Mouse (Mus musculus) stomach, postnatal 0 days (tissue): ENCODE results near the gene Smok3a. TPM values are rescaled to one million over a fixed set of nuclear protein-coding genes. Genes with fewer than 3 reads are reported as not detected.

ENCODE experiments used
- ATAC-seq: fragments of 200-750 bp; cut with Nextera tagmentation; 2 replicates; pipeline ENCODE4 v1.8.0; 2017; ENCODE audit not compliant: low FRiP score, low TSS enrichment
- DNase-seq: peaks from one replicate; pipeline ENCODE4 v3.0.0-alpha.2; 2016; ENCODE audit warnings: low spot score
- H3K27ac ChIP-seq: fragments of 300-500 bp; sonication (generic); replicated peaks from 2 replicates; pipeline ENCODE4 v1.5.1; 2014; ENCODE audit warnings: mild to moderate bottlenecking, control low read depth
- H3K27me3 ChIP-seq: fragments of 300-500 bp; sonication (generic); 2 replicates; pipeline ENCODE4 v1.6.1; 2014; ENCODE audit warnings: low read length; ENCODE audit not compliant: control insufficient read depth, insufficient read depth
- H3K36me3 ChIP-seq: fragments of 300-500 bp; sonication (generic); 2 replicates; pipeline ENCODE4 v1.6.1; 2014; ENCODE audit warnings: low read length, mixed read lengths; ENCODE audit not compliant: control insufficient read depth, insufficient read depth
- H3K4me1 ChIP-seq: fragments of 300-500 bp; sonication (generic); replicated peaks from 2 replicates; pipeline ENCODE4 v1.6.1; 2014; ENCODE audit warnings: antibody characterized with exemption; ENCODE audit not compliant: control insufficient read depth, insufficient read depth
- H3K4me2 ChIP-seq: fragments of 300-500 bp; sonication (generic); replicated peaks from 2 replicates; pipeline ENCODE4 v1.6.1; 2014; ENCODE audit warnings: low read depth, mild to moderate bottlenecking, control low read depth, moderate library complexity
- H3K4me3 ChIP-seq: fragments of 300-500 bp; sonication (generic); 2 replicates; pipeline ENCODE4 v1.5.1; 2014; ENCODE audit warnings: low read depth, low read length, control low read depth
- H3K9ac ChIP-seq: fragments of 300-500 bp; sonication (generic); 2 replicates; pipeline ENCODE4 v1.6.1; 2014; ENCODE audit warnings: mild to moderate bottlenecking, low read length, control low read depth, mixed read lengths
- H3K9me3 ChIP-seq: fragments of 300-500 bp; sonication (generic); 2 replicates; pipeline ENCODE4 v1.6.1; 2016; ENCODE audit warnings: low read length; ENCODE audit not compliant: control insufficient read depth
- CTCF ChIP-seq: IDR thresholded peaks from 2 replicates; pipeline ENCODE4 v1.5.1; 2016; ENCODE audit warnings: antibody characterized with exemption, low read depth, mild to moderate bottlenecking, moderate library complexity
- EP300 ChIP-seq: optimal IDR thresholded peaks from 2 replicates; pipeline ENCODE3; 2016; ENCODE audit warnings: antibody characterized with exemption
- WGBS: fragments of 180-500 bp; shearing (Covaris S2); extraction: QIAGEN DNeasy Blood & Tissue Kit; methylation state at CpG from one replicate; pipeline ENCODE4 v1.1.7; 2014; 5-methylcytosine and 5-hydroxymethylcytosine counted together
- polyA plus RNA-seq: library from polyadenylated mRNA; unstranded; fragments of >200 nt; fragmentation: Nextera tagmentation; extraction: Ambion mirVana; gene quantifications from 2 replicates; pipeline ENCODE4 v1.2.1, GENCODE M21; 2015

Gene Smok3a
- polyA plus RNA-seq, 1 experiment from 2014 or later, result not detected

- no peaks in the 10 kb centered on the region for H3K9me3 ChIP-seq
- no peak overlapping the region for H3K27ac ChIP-seq
- H3K36me3 ChIP-seq, result no peaks in the 10 kb centered on the region
- WGBS, result 37% methylated on average over 2 of the region's 2 CpGs
- H3K4me2 ChIP-seq, result no peak overlapping the region
- H3K9ac ChIP-seq, result no peak overlapping the region
- no peaks in the 10 kb centered on the region for H3K4me1 ChIP-seq
- no peak for TF ChIP-seq EP300
- TF ChIP-seq CTCF, result no peak
- ATAC-seq (no peak), DNase-seq (no peak)
- H3K27me3 ChIP-seq, result no peaks in the 10 kb centered on the region
- no peak overlapping the region for H3K4me3 ChIP-seq
Measured at GRCm38 (mm10) chr5:137979081-137979480, 42.0 kb upstream of the Smok3a start.

- H3K9ac ChIP-seq, result no peak within 1 kb of the TSS
- no peaks in the 10 kb centered on the region for H3K9me3 ChIP-seq
- no peak within 1 kb of the TSS for H3K4me3 ChIP-seq
- 53% methylated on average over 4 of the region's 4 CpGs for WGBS
- H3K27ac ChIP-seq, result no peak within 1 kb of the TSS
- no peak within 1 kb of the TSS for H3K4me2 ChIP-seq
- no peaks in the 10 kb centered on the region for H3K36me3 ChIP-seq
- no peaks in the 10 kb centered on the region for H3K4me1 ChIP-seq
- ATAC-seq (0 out of 2 replicates have a peak, but pooled peaks have one; percentile 40), DNase-seq (peak; percentile 34)
- H3K27me3 ChIP-seq, result no peaks in the 10 kb centered on the region
- TF ChIP-seq CTCF (no peak), EP300 (no peak)
Measured at GRCm38 (mm10) chr5:137981300-137981699, 39.8 kb upstream of the Smok3a start, which contains the start of gene Azgp1. Gene Azgp1 (plus strand): TSS chr5:137981520.

GRCm38 (mm10) chr5:137986351-137986750 is 34.7 kb upstream of the Smok3a start:
- WGBS, result 79% methylated on average over 1 of the region's 1 CpGs
- no peaks in the 10 kb centered on the region for H3K27me3 ChIP-seq
- H3K4me2 ChIP-seq, result no peak overlapping the region
- no peak overlapping the region for H3K9ac ChIP-seq
- no peaks in the 10 kb centered on the region for H3K36me3 ChIP-seq
- no peak overlapping the region for H3K4me3 ChIP-seq
- H3K27ac ChIP-seq, result no peak overlapping the region
- H3K9me3 ChIP-seq, result no peaks in the 10 kb centered on the region
- DNase-seq (no peak), ATAC-seq (no peak)
- no peak for TF ChIP-seq CTCF
- no peak for TF ChIP-seq EP300
- no peaks in the 10 kb centered on the region for H3K4me1 ChIP-seq

- Histone ChIP-seq H3K4me3 (no peak overlapping the region), H3K9me3 (no peaks in the 10 kb centered on the region), H3K36me3 (no peaks in the 10 kb centered on the region), H3K4me2 (no peak overlapping the region), H3K27me3 (no peaks in the 10 kb centered on the region), H3K9ac (no peak overlapping the region), H3K27ac (no peak overlapping the region), H3K4me1 (no peaks in the 10 kb centered on the region)
- ATAC-seq (no peak), DNase-seq (no peak)
- WGBS, result 87% methylated on average over 5 of the region's 5 CpGs
- TF ChIP-seq EP300, result no peak
- TF ChIP-seq CTCF, result no peak
Measured at GRCm38 (mm10) chr5:138009437-138009836, 11.6 kb upstream of the Smok3a start.

- no peak overlapping the region for H3K9ac ChIP-seq
- no peaks in the 10 kb centered on the region for H3K9me3 ChIP-seq
- H3K27me3 ChIP-seq, result no peaks in the 10 kb centered on the region
- H3K36me3 ChIP-seq, result no peaks in the 10 kb centered on the region
- H3K4me1 ChIP-seq, result no peaks in the 10 kb centered on the region
- no peak overlapping the region for H3K4me3 ChIP-seq
- ATAC-seq (no peak), DNase-seq (no peak)
- WGBS, result 78% methylated on average over 5 of the region's 5 CpGs
- H3K4me2 ChIP-seq, result no peak overlapping the region
- H3K27ac ChIP-seq, result no peak overlapping the region
- no peak for TF ChIP-seq EP300
- no peak for TF ChIP-seq CTCF
Measured at GRCm38 (mm10) chr5:138012382-138012781, 8.7 kb upstream of the Smok3a start.

GRCm38 (mm10) chr5:138016530-138016929 is 4.5 kb upstream of the Smok3a start:
- H3K27me3 ChIP-seq, result no peaks in the 10 kb centered on the region
- no peaks in the 10 kb centered on the region for H3K4me1 ChIP-seq
- no peak overlapping the region for H3K9ac ChIP-seq
- 0 out of 2 replicates have a peak overlapping the region, but pooled peaks have one; percentile 14 for H3K27ac ChIP-seq
- 48% methylated on average over 2 of the region's 2 CpGs for WGBS
- H3K4me3 ChIP-seq, result no peak overlapping the region
- no peaks in the 10 kb centered on the region for H3K9me3 ChIP-seq
- DNase-seq, result peak; percentile 52
- H3K4me2 ChIP-seq, result no peak overlapping the region
- no peaks in the 10 kb centered on the region for H3K36me3 ChIP-seq
- no peak for TF ChIP-seq CTCF
- TF ChIP-seq EP300, result no peak
- ATAC-seq, result peak; percentile 73
